Mouse (Mus musculus) adrenal gland, adult 18-20 months (tissue): ENCODE measurements at regions not wholly inside any gene's neighbourhood (a gene's known extent, or its start where the extent isn't known, plus 50 kb on each side); places are given as distances from the start of the nearest gene placed in this dataset.

Source experiments
- DNase-seq, 2 experiments: peaks; one replicate each; pipeline ENCODE4 v3.0.0; 2021 to 2022; ENCODE audit warnings: low spot score in 2 of 2

GRCm38 (mm10) chr10:112863808-112864207 is 65.0 kb downstream of the Atxn7l3b start:
- no peak for DNase-seq

GRCm38 (mm10) chr10:112863375-112863774 is 65.4 kb downstream of the Atxn7l3b start:
- DNase-seq, result no peak

- no peak for DNase-seq
Observed at GRCm38 (mm10) chr10:112851997-112852396, 76.8 kb downstream of the Atxn7l3b start.

DNA sequence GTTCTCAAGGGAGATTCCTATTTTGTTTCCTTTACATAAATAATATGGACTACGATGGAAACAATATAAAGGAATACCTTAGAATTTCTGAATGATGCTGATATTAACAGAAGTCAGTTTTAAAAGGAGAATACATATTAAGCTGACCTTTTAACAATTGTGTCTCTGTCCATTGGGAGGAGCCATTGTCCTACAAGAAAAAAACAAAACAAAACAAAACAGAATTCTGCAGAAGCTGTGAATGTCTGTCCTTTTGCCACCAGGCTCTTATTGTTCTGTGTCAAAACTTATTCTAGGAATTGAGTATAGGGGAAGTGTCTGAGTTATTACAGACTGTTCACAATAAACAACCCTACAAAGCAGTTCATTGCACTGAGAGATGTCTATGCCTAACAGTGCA is 82.6 kb downstream of the Atxn7l3b start:
- DNase-seq, result no peak

DNA sequence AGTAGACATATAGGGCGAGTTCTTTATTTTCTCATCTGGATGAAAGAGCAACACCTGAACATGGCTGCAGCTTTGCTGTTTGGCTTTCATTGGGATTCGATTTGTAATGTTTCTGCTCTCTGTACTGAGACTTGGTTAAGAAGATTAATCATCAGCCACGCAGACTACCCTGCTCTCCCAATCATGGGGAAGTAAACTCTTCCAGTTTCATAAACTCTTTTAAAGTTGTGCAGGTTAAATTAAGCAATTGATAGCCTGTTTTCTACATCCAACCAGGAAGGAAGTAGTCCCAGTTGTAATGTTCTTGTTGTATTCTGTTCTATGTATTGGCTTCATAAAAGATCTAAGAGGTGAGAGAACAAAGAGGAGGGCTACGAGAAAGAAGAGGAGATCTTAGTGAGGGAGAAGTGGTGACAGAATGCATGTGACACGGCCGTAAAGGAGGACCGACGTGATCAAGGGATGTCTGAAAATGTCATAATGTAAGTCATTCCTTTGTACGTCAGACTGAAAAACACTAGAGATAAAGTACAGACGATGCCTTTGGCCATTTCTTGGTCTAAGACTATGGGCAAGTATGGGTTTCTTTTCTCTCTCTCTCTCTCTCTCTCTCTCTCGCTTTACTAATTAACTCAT is 91.3 kb downstream of the Atxn7l3b start:
- no peak for DNase-seq

GRCm38 (mm10) chr10:112835970-112836369 is 92.8 kb downstream of the Atxn7l3b start:
- DNase-seq, result no peak

GRCm38 (mm10) chr10:112835508-112835907 is 93.3 kb downstream of the Atxn7l3b start:
- DNase-seq, result no peak

- DNase-seq, result no peak
Observed at GRCm38 (mm10) chr10:112810181-112810580, 118.6 kb downstream of the Atxn7l3b start.

GRCm38 (mm10) chr10:112803557-112803956 is 125.2 kb downstream of the Atxn7l3b start:
- DNase-seq, result peak in 1 of 2 experiments; percentile 21

- DNase-seq, result peak; percentile 15 to 25
Observed at GRCm38 (mm10) chr10:112801560-112801959, 127.2 kb downstream of the Atxn7l3b start.

- no peak for DNase-seq
Observed at GRCm38 (mm10) chr10:112798603-112799002, 130.2 kb downstream of the Atxn7l3b start.

DNA sequence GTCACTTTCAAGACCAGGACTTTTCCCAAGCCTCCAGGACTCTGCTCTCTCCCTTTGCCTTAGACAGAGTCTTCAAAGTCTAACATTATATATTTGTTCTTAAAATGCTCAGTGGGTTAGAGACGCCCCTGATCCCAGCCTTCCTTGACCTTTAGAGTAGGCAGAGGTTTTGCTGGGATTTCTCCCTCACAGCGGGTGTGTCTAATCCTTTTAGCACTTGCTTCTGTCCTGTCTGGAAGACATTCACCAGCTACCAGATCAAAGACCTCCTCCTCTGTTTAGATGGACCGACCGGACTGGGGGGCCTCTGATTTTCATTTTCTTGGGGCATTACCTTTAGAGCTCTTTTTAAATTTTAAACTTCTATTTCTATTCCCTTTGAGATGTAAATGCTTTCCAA is 130.7 kb downstream of the Atxn7l3b start:
- no peak for DNase-seq

DNA sequence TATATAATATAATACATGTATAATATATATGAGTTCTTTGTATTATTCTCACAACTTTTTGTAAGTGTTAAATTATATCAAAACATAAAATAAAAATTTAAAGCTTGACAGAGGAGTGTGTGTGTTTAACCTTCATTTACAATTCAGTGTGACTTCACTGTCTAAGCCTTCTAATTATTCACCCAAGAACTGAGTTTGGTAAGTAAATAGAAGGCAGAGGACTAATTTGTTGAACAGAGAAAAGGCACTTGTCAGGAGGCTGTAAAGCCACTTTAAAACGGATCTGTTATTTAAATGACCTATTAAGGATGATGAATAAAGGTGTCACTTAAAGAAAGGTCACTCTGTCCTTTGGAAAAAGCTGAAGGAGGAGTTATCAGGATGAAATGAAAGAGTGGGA is 132.9 kb downstream of the Atxn7l3b start:
- no peak for DNase-seq

GRCm38 (mm10) chr10:112795473-112795872 is 133.3 kb downstream of the Atxn7l3b start:
- no peak for DNase-seq

GRCm38 (mm10) chr10:112788236-112788635 is 140.6 kb downstream of the Atxn7l3b start:
- no peak for DNase-seq

DNA sequence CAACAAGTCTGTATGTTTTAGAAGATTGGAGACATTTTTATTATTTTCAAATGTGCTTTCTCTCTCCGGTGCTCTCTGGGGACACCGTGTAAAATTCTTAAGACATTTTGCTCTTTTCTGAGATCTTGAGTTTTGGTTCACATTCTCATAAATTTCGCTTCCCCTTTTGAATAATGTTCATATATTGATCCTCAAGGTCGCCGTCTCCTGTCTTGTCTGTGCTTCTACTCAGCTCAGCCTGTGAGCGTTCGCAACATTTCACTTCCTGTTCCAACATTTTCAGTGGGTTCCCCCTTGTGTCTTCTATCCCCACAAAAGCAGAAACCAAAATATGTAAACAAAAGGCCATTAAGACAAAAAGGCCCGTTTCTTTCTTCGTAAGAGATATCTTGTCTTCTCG is 154.5 kb downstream of the Atxn7l3b start:
- DNase-seq, result no peak

DNA sequence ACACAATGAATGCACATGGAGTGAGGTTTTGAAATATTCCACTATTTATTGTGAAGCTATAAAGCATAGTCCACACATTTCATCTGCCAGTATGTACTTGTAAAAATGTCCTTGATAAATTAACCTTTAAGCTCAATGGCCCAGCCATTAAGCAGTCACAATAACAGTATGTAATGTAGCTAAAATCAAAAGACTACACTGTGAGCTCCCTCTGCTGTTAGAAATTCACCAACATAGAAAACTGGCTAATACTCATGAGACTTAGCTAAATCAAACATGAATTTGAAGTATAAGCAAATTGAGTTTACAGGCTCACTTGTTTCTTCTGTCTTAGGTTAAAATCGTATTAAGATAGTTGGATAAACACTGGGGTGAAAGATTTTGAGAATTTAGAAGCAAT is 182.1 kb downstream of the Atxn7l3b start:
- no peak for DNase-seq

GRCm38 (mm10) chr10:112743527-112743926 is 185.3 kb downstream of the Atxn7l3b start:
- no peak for DNase-seq

DNA sequence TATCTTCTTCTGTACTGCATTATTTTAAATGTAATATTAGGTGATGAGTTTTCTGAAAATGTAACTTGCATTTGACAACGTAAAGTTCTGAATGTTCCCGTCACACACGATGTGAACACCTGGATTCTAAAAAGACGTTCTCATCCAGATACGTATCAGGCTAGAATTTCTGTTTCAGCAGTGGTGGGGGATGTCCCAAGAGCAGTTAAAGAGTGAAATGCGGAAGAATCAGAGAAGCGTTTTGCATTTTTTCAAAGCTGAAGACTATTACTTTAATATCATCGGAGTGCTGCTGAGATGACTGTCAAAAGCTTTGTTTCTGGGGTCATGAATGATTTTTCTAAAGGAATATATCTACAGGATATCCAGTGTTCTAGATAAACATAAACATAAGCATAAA is 186.7 kb downstream of the Atxn7l3b start:
- DNase-seq, result no peak
